Mouse (Mus musculus): ENCODE data around the gene Gm45062.

The Gm45062 gene

GRCm38 (mm10) chr6:8259004-8259666, at the start of gene Gm45062, which contains the start of the genes Rpa3 and Umad1:
Gm45062 (plus strand) TSS chr6:8259450.
Rpa3 (minus strand) TSS chr6:8259173.
Umad1 (plus strand) TSS chr6:8259288.
- DNase-seq (ENCODE audit: low spot score in 2 of 2): peak; percentile 95 to 97

- no peak for DNase-seq (ENCODE audit: low spot score in 2 of 2)
Measured at GRCm38 (mm10) chr6:8209866-8210186, 49.4 kb upstream of the Gm45062 start.

GRCm38 (mm10) chr6:8210661-8211060, 48.6 kb upstream of the Gm45062 start:
- DNase-seq (ENCODE audit: low spot score in 2 of 2): no peak

GRCm38 (mm10) chr6:8227035-8227434, 32.2 kb upstream of the Gm45062 start:
- no peak for DNase-seq (ENCODE audit: low spot score in 2 of 2)

GRCm38 (mm10) chr6:8228596-8228995, 30.7 kb upstream of the Gm45062 start:
- DNase-seq (ENCODE audit: low spot score in 2 of 2): no peak

- DNase-seq (ENCODE audit: low spot score in 2 of 2): no peak
Measured at GRCm38 (mm10) chr6:8258316-8258715, 934 bp upstream of the Gm45062 start.

GRCm38 (mm10) chr6:8259667-8260044, 406 bp downstream of the Gm45062 start:
- DNase-seq (ENCODE audit: low spot score in 2 of 2): no peak

- DNase-seq (ENCODE audit: low spot score in 2 of 2): no peak
Measured at GRCm38 (mm10) chr6:8271047-8271446, 11.8 kb downstream of the Gm45062 start.

GRCm38 (mm10) chr6:8274387-8275054, 15.3 kb downstream of the Gm45062 start:
- DNase-seq (ENCODE audit: low spot score in 2 of 2): peak; percentile 69 to 83

GRCm38 (mm10) chr6:8275098-8275497, 15.8 kb downstream of the Gm45062 start:
- peak; percentile 80 to 82 for DNase-seq (ENCODE audit: low spot score in 2 of 2)

GRCm38 (mm10) chr6:8276431-8276830, 17.2 kb downstream of the Gm45062 start:
- DNase-seq (ENCODE audit: low spot score in 2 of 2): no peak

GRCm38 (mm10) chr6:8278426-8279002, 19.3 kb downstream of the Gm45062 start:
- DNase-seq (ENCODE audit: low spot score in 2 of 2): no peak

- DNase-seq (ENCODE audit: low spot score in 2 of 2): no peak
Measured at GRCm38 (mm10) chr6:8283255-8283654, 24.0 kb downstream of the Gm45062 start.

- DNase-seq (ENCODE audit: low spot score in 2 of 2): no peak
Measured at GRCm38 (mm10) chr6:8285401-8285960, 26.2 kb downstream of the Gm45062 start.

- no peak for DNase-seq (ENCODE audit: low spot score in 2 of 2)
Measured at GRCm38 (mm10) chr6:8286146-8286545, 26.9 kb downstream of the Gm45062 start.

- no peak for DNase-seq (ENCODE audit: low spot score in 2 of 2)
Measured at GRCm38 (mm10) chr6:8288755-8289580, 29.7 kb downstream of the Gm45062 start.

- no peak for DNase-seq (ENCODE audit: low spot score in 2 of 2)
Measured at GRCm38 (mm10) chr6:8294048-8294784, 35.0 kb downstream of the Gm45062 start.

GRCm38 (mm10) chr6:8299066-8299863, 40.0 kb downstream of the Gm45062 start:
- no peak for DNase-seq (ENCODE audit: low spot score in 2 of 2)

GRCm38 (mm10) chr6:8307878-8308775, 48.9 kb downstream of the Gm45062 start:
- no peak for DNase-seq (ENCODE audit: low spot score in 2 of 2)

Data from spleen, postnatal 4 days (tissue).